Mouse (Mus musculus) cortical plate, adult 2 months (tissue): ENCODE measurements around the gene Mturn.

Experiments used
- CTCF ChIP-seq: fragments of 200-500 bp; IDR thresholded peaks from 2 replicates; pipeline ENCODE4 v1.5.1; 2011; ENCODE audit warnings: mild to moderate bottlenecking, control low read depth, low read length; ENCODE audit not compliant: insufficient read depth; ENCODE audit errors: extremely low read depth
- POLR2A ChIP-seq: fragments of 200-500 bp; IDR thresholded peaks from 2 replicates; pipeline ENCODE4 v1.6.1; 2011; ENCODE audit warnings: mild to moderate bottlenecking, low read length, control low read depth; ENCODE audit not compliant: insufficient read depth; ENCODE audit errors: extremely low read depth

DNA sequence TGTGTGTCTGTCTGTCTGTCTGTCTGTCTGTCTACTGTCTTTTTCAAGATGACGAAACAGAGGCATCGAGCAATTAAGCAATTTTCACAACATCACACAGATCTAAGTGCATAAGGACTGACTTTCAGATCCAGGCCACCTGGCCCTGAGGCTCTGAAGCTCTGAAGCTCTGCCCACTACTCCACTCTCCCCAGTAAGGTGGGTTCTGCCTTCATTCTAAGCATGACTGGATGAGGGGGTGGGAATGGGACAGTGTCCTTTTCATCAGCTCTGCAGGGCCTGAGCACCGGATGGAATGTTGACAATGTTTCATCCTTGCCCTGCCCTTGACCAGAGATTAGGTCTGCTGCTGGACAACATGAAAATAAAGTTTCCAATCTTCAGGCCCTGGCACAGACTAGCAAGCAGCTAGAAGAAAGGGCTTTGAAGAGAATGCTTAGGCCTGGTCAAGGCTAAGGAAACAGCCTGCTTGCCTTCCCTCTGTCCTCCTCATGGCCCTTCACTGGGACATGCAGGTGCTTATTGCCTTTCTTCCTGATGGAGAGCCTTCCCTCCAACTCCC lies 25.3 kb downstream of the Mturn start:
- TF ChIP-seq POLR2A: no peak
- TF ChIP-seq CTCF: no peak
